Mouse (Mus musculus) thymus, adult 2 months (tissue): Measurements from ENCODE around the gene Keap1. TPM values are rescaled to one million over a fixed set of nuclear protein-coding genes. Genes with fewer than 3 reads are reported as not detected.

Source experiments
- DNase-seq: peaks from one replicate; pipeline ENCODE4 v3.0.0; 2021
- H3K27ac ChIP-seq: fragments of 200-500 bp; 2 replicates; pipeline ENCODE4 v1.5.1; 2012; ENCODE audit warnings: low read length, control low read depth; ENCODE audit not compliant: control insufficient read depth, insufficient read depth
- H3K27me3 ChIP-seq: fragments of 200-500 bp; 2 replicates; pipeline ENCODE4 v1.6.1; 2012; ENCODE audit warnings: mild to moderate bottlenecking, low read length, moderate library complexity, mixed read lengths; ENCODE audit not compliant: control insufficient read depth, insufficient read depth
- H3K36me3 ChIP-seq: fragments of 200-500 bp; 2 replicates; pipeline ENCODE4 v1.6.1; 2012; ENCODE audit warnings: mild to moderate bottlenecking, low read length, moderate library complexity; ENCODE audit not compliant: control insufficient read depth, insufficient read depth
- H3K4me1 ChIP-seq: fragments of 200-500 bp; replicated peaks from 2 replicates; pipeline ENCODE4 v1.6.1; 2012; ENCODE audit warnings: low read length; ENCODE audit not compliant: control insufficient read depth, insufficient read depth
- H3K4me3 ChIP-seq: fragments of 200-500 bp; 2 replicates; pipeline ENCODE4 v1.5.1; 2012; ENCODE audit warnings: mild to moderate bottlenecking, low read length, control low read depth, moderate library complexity; ENCODE audit not compliant: control insufficient read depth, insufficient read depth
- CTCF ChIP-seq: fragments of 200-500 bp; IDR thresholded peaks from 2 replicates; pipeline ENCODE4 v1.5.1; 2012; ENCODE audit warnings: mild to moderate bottlenecking, control low read depth, low read length, moderate library complexity, borderline replicate concordance; ENCODE audit not compliant: control insufficient read depth, poor library complexity, insufficient read depth; ENCODE audit errors: extremely low read depth
- POLR2A ChIP-seq: fragments of 200-500 bp; IDR thresholded peaks from 2 replicates; pipeline ENCODE4 v1.6.1; 2012; ENCODE audit warnings: mild to moderate bottlenecking, low read length, control low read depth, moderate library complexity; ENCODE audit not compliant: control insufficient read depth, poor library complexity, insufficient read depth; ENCODE audit errors: extremely low read depth
- WGBS: fragments of 180-500 bp; shearing (Covaris S2); methylation state at CpG from one replicate; pipeline ENCODE4 v1.1.7; 2018; 5-methylcytosine and 5-hydroxymethylcytosine counted together
- polyA plus RNA-seq: library from polyadenylated mRNA; depleted of rRNA; stranded (reverse); fragments of >200 nt; gene quantifications from 2 replicates; pipeline ENCODE4 v1.2.3, GENCODE M21; 2012; rRNA removed

Gene Keap1
- polyA plus RNA-seq, result 115 and 122 TPM in 2 replicates

GRCm38 (mm10) chr9:21238733-21239464 lies at the start of gene Keap1:
TSS of gene Keap1 (minus strand) at chr9:21239361.
- H3K36me3 ChIP-seq, result no peaks in the 10 kb centered on the region
- H3K27ac ChIP-seq, result peak within 1 kb of the TSS; percentile 62
- peak; percentile 90 for DNase-seq
- H3K27me3 ChIP-seq, result no peaks in the 10 kb centered on the region; the same call in 1 of the 2 replicates
- H3K4me1 ChIP-seq, result peaks cover 26% of the 10 kb centered on the region
- peak within 1 kb of the TSS; percentile 69 for H3K4me3 ChIP-seq
- peak; percentile 63; the same call in 1 of the 2 replicates for TF ChIP-seq POLR2A
- TF ChIP-seq CTCF, result no peak
- 1% methylated on average over 85 of the region's 90 CpGs for WGBS

GRCm38 (mm10) chr9:21288404-21289336 lies 49.5 kb upstream of the Keap1 start:
- WGBS, result 57% methylated on average over 13 of the region's 13 CpGs
- no peak for TF ChIP-seq CTCF
- DNase-seq, result peak; percentile 63

GRCm38 (mm10) chr9:21287571-21288402 lies 48.6 kb upstream of the Keap1 start, which contains the start of gene Kri1:
TSS of gene Kri1 (minus strand) at chr9:21287969.
- no peaks in the 10 kb centered on the region for H3K27me3 ChIP-seq
- peaks cover 17% of the 10 kb centered on the region for H3K4me1 ChIP-seq
- peak; percentile 99 for DNase-seq
- H3K27ac ChIP-seq, result peak within 1 kb of the TSS; percentile 87
- H3K36me3 ChIP-seq, result peaks cover 4% of the 10 kb centered on the region; the same call in 1 of the 2 replicates
- TF ChIP-seq CTCF (peak; percentile 48; the same call in 1 of the 2 replicates), POLR2A (peak; percentile 93)
- under 1% methylated on average over 59 of the region's 59 CpGs for WGBS
- H3K4me3 ChIP-seq, result peak within 1 kb of the TSS; percentile 84

More at GRCm38 (mm10) chr9:21288404-21289336, 49.5 kb upstream of the Keap1 start:
- Histone ChIP-seq H3K4me3 (peak overlapping the region; percentile 84), H3K27ac (peak overlapping the region; percentile 87), H3K27me3 (no peaks in the 10 kb centered on the region), H3K4me1 (peaks cover 17% of the 10 kb centered on the region), H3K36me3 (peaks cover 2% of the 10 kb centered on the region; the same call in 1 of the 2 replicates)

- DNase-seq, result no peak
- TF ChIP-seq POLR2A, result no peak
- H3K4me3 ChIP-seq, result no peak overlapping the region
- 0% methylated on average over 3 of the region's 3 CpGs for WGBS
- no peaks in the 10 kb centered on the region for H3K27me3 ChIP-seq
- peaks cover 9% of the 10 kb centered on the region for H3K36me3 ChIP-seq
- H3K27ac ChIP-seq, result no peak overlapping the region
- H3K4me1 ChIP-seq, result peaks cover 15% of the 10 kb centered on the region
Observed at GRCm38 (mm10) chr9:21286753-21287152, 47.6 kb upstream of the Keap1 start.

GRCm38 (mm10) chr9:21283994-21284393 lies 44.8 kb upstream of the Keap1 start:
- Histone ChIP-seq H3K4me1 (peaks cover 10% of the 10 kb centered on the region), H3K4me3 (no peak overlapping the region), H3K36me3 (peaks cover 30% of the 10 kb centered on the region), H3K27me3 (no peaks in the 10 kb centered on the region), H3K27ac (no peak overlapping the region)
- no peak for DNase-seq
- no peak for TF ChIP-seq CTCF
- TF ChIP-seq POLR2A, result no peak
- 92% methylated on average over 3 of the region's 3 CpGs for WGBS

- no peak for TF ChIP-seq POLR2A
- no peak for TF ChIP-seq CTCF
- H3K4me1 ChIP-seq, result peaks cover 6% of the 10 kb centered on the region
- no peaks in the 10 kb centered on the region for H3K27me3 ChIP-seq
- H3K27ac ChIP-seq, result no peak overlapping the region
- H3K36me3 ChIP-seq, result peaks cover 30% of the 10 kb centered on the region
- H3K4me3 ChIP-seq, result no peak overlapping the region
- DNase-seq, result no peak
- 98% methylated on average over 5 of the region's 5 CpGs for WGBS
Observed at GRCm38 (mm10) chr9:21283591-21283990, 44.4 kb upstream of the Keap1 start.
